Mouse (Mus musculus) liver, adult 2 months (tissue): ENCODE results near the gene Cenpc1.

Experiments
- CTCF ChIP-seq: fragments of 200-500 bp; IDR thresholded peaks from 2 replicates; pipeline ENCODE4 v1.5.1; 2011; ENCODE audit warnings: low read depth, low read length, control low read depth
- POLR2A ChIP-seq: fragments of 200-500 bp; IDR thresholded peaks from 2 replicates; pipeline ENCODE4 v1.6.1; 2011; ENCODE audit warnings: low read length, control low read depth; ENCODE audit not compliant: insufficient read depth; ENCODE audit errors: extremely low read depth

GRCm38 (mm10) chr5:85994551-85994950 lies 70.8 kb downstream of the Cenpc1 start:
- TF ChIP-seq CTCF: no peak
- no peak for TF ChIP-seq POLR2A
